Mouse (Mus musculus) neural tube, embryonic 14.5 days (tissue): ENCODE results near the gene Hmbs. TPM values are rescaled to one million over a fixed set of nuclear protein-coding genes. Genes with fewer than 3 reads are reported as not detected.
A peak's percentile ranks its signal among the peaks of the same experiment; 100 is the strongest.
"Not testable (repeated sequence)": the region's sequence is repeated elsewhere in the genome, so short reads cannot be mapped to it uniquely, and the experiment has no call there.

Source experiments
- ATAC-seq: fragments of 200-750 bp; cut with Nextera tagmentation; 2 replicates; pipeline ENCODE4 v1.8.0; 2017; ENCODE audit warnings: low read depth, mild to moderate bottlenecking, moderate TSS enrichment, moderate library complexity
- H3K27ac ChIP-seq: fragments of 300-500 bp; sonication (generic); 2 replicates; pipeline ENCODE4 v1.5.1; 2014; ENCODE audit warnings: low read depth, mild to moderate bottlenecking, control low read depth, low read length, moderate library complexity, mixed read lengths
- H3K27me3 ChIP-seq: fragments of 300-500 bp; sonication (generic); 2 replicates; pipeline ENCODE4 v1.6.1; 2014; ENCODE audit warnings: low read length; ENCODE audit not compliant: control insufficient read depth, insufficient read depth
- H3K36me3 ChIP-seq: fragments of 300-500 bp; sonication (generic); 2 replicates; pipeline ENCODE4 v1.6.1; 2014; ENCODE audit warnings: low read length, mixed read lengths; ENCODE audit not compliant: control insufficient read depth, insufficient read depth
- H3K4me1 ChIP-seq: fragments of 300-500 bp; sonication (generic); 2 replicates; pipeline ENCODE4 v1.6.1; 2014; ENCODE audit warnings: low read length; ENCODE audit not compliant: control insufficient read depth, insufficient read depth
- H3K4me2 ChIP-seq: fragments of 300-500 bp; sonication (generic); 2 replicates; pipeline ENCODE4 v1.6.1; 2014; ENCODE audit warnings: mild to moderate bottlenecking, low read depth, low read length, control low read depth
- H3K4me3 ChIP-seq: fragments of 300-500 bp; sonication (generic); 2 replicates; pipeline ENCODE4 v1.5.1; 2014; ENCODE audit warnings: low read depth, low read length, control low read depth, mixed read lengths
- H3K9ac ChIP-seq: fragments of 300-500 bp; sonication (generic); replicated peaks from 2 replicates; pipeline ENCODE4 v1.6.1; 2014; ENCODE audit warnings: low read depth, mild to moderate bottlenecking, control low read depth, low read length, mixed read lengths
- H3K9me3 ChIP-seq: fragments of 300-500 bp; sonication (generic); 2 replicates; pipeline ENCODE4 v1.6.1; 2016; ENCODE audit warnings: low read length; ENCODE audit not compliant: control insufficient read depth
- WGBS: fragments of 180-500 bp; shearing (Covaris S2); extraction: QIAGEN DNeasy Blood & Tissue Kit; methylation state at CpG from one replicate; pipeline ENCODE4 v1.1.7; 2014; 5-methylcytosine and 5-hydroxymethylcytosine counted together
- polyA plus RNA-seq: library from polyadenylated mRNA; unstranded; fragments of >200 nt; fragmentation: Nextera tagmentation; extraction: Ambion mirVana; gene quantifications from 2 replicates; pipeline ENCODE4 v1.2.1, GENCODE M21; 2014

Hmbs gene
- polyA plus RNA-seq, 1 experiment from 2014 or later, result 58.4 TPM

- Histone ChIP-seq H3K4me3 (no peak overlapping the region), H3K36me3 (peaks cover 28% of the 10 kb centered on the region), H3K27me3 (no peaks in the 10 kb centered on the region), H3K9ac (peak overlapping the region; percentile 11; the same call in 1 of the 2 replicates), H3K4me2 (no peak overlapping the region), H3K9me3 (no peaks in the 10 kb centered on the region), H3K27ac (no peak overlapping the region), H3K4me1 (no peaks in the 10 kb centered on the region; the same call in 1 of the 2 replicates)
- 8% methylated on average over 27 of the region's 27 CpGs for WGBS
- ATAC-seq, result no peak; the same call in 1 of the 2 replicates
Observed at GRCm38 (mm10) chr9:44311136-44312134, 32.6 kb downstream of the Hmbs start.

- no peak overlapping the region for H3K4me2 ChIP-seq
- no peaks in the 10 kb centered on the region; the same call in 1 of the 2 replicates for H3K4me1 ChIP-seq
- H3K9ac ChIP-seq, result 0 out of 2 replicates have a peak overlapping the region, but pooled peaks have one; percentile 11
- no peak for ATAC-seq
- no peak overlapping the region for H3K27ac ChIP-seq
- WGBS, result 35% methylated on average over 10 of the region's 10 CpGs
- H3K27me3 ChIP-seq, result no peaks in the 10 kb centered on the region
- H3K9me3 ChIP-seq, result no peaks in the 10 kb centered on the region
- H3K36me3 ChIP-seq, result peaks cover 21% of the 10 kb centered on the region
- H3K4me3 ChIP-seq, result no peak overlapping the region
Observed at GRCm38 (mm10) chr9:44310750-44311135, 33.3 kb downstream of the Hmbs start.

- H3K27me3 ChIP-seq, result no peaks in the 10 kb centered on the region
- H3K9ac ChIP-seq, result no peak overlapping the region
- H3K4me3 ChIP-seq, result no peak overlapping the region
- peaks cover 2% of the 10 kb centered on the region for H3K4me1 ChIP-seq
- H3K9me3 ChIP-seq, result no peaks in the 10 kb centered on the region
- no peak for ATAC-seq
- no peak overlapping the region for H3K27ac ChIP-seq
- 64% methylated on average over 3 of the region's 3 CpGs for WGBS
- peaks cover 13% of the 10 kb centered on the region for H3K36me3 ChIP-seq
- no peak overlapping the region for H3K4me2 ChIP-seq
Observed at GRCm38 (mm10) chr9:44309756-44310155, 34.3 kb downstream of the Hmbs start.

- Histone ChIP-seq H3K27ac (no peak overlapping the region), H3K36me3 (peaks cover 12% of the 10 kb centered on the region; the same call in 1 of the 2 replicates), H3K4me1 (peaks cover 10% of the 10 kb centered on the region), H3K4me3 (no peak overlapping the region), H3K27me3 (no peaks in the 10 kb centered on the region), H3K9me3 (no peaks in the 10 kb centered on the region), H3K9ac (no peak overlapping the region), H3K4me2 (no peak overlapping the region)
- no peak for ATAC-seq
- WGBS, result 80% methylated on average over 2 of the region's 2 CpGs
Observed at GRCm38 (mm10) chr9:44307248-44307647, 36.8 kb downstream of the Hmbs start.

- WGBS, result 92% methylated on average over 6 of the region's 6 CpGs
- no peak for ATAC-seq
Observed at GRCm38 (mm10) chr9:44306532-44306931, 37.5 kb downstream of the Hmbs start.

GRCm38 (mm10) chr9:44305466-44306079 lies 38.5 kb downstream of the Hmbs start, which contains the start of gene Hinfp:
Gene Hinfp (minus strand): TSS chr9:44305671.
- H3K4me1 ChIP-seq, result peaks cover 10% of the 10 kb centered on the region
- peak within 1 kb of the TSS; percentile 57 for H3K4me2 ChIP-seq
- ATAC-seq, result peak; percentile 99
- peak within 1 kb of the TSS; percentile 78 for H3K9ac ChIP-seq
- no peaks in the 10 kb centered on the region for H3K27me3 ChIP-seq
- peak within 1 kb of the TSS; percentile 85 for H3K4me3 ChIP-seq
- H3K9me3 ChIP-seq, result no peaks in the 10 kb centered on the region
- peak within 1 kb of the TSS; percentile 62 for H3K27ac ChIP-seq
- peaks cover 17% of the 10 kb centered on the region; the same call in 1 of the 2 replicates for H3K36me3 ChIP-seq
- under 1% methylated on average over 54 of the region's 54 CpGs for WGBS

More at GRCm38 (mm10) chr9:44306532-44306931, 37.5 kb downstream of the Hmbs start:
- Histone ChIP-seq H3K27me3 (no peaks in the 10 kb centered on the region), H3K36me3 (peaks cover 11% of the 10 kb centered on the region; the same call in 1 of the 2 replicates), H3K9me3 (no peaks in the 10 kb centered on the region), H3K4me1 (peaks cover 10% of the 10 kb centered on the region), H3K4me3 (no peak overlapping the region), H3K9ac (no peak overlapping the region), H3K4me2 (no peak overlapping the region), H3K27ac (no peak overlapping the region)

GRCm38 (mm10) chr9:44300001-44300400 lies 44.0 kb downstream of the Hmbs start:
- Histone ChIP-seq H3K4me1 (peaks cover 10% of the 10 kb centered on the region), H3K36me3 (peaks cover 60% of the 10 kb centered on the region)
- H3K4me2 ChIP-seq, H3K27me3 ChIP-seq, H3K9ac ChIP-seq, H3K27ac ChIP-seq, ATAC-seq, H3K9me3 ChIP-seq, H3K4me3 ChIP-seq: not testable (repeated sequence)
- 94% methylated on average over 3 of the region's 3 CpGs for WGBS

GRCm38 (mm10) chr9:44292490-44292889 lies 51.5 kb downstream of the Hmbs start:
- 81% methylated on average over 3 of the region's 3 CpGs for WGBS
- Histone ChIP-seq H3K27me3 (no peaks in the 10 kb centered on the region), H3K9me3 (no peaks in the 10 kb centered on the region), H3K27ac (no peak overlapping the region), H3K9ac (no peak overlapping the region), H3K4me1 (peaks cover 11% of the 10 kb centered on the region; the same call in 1 of the 2 replicates), H3K4me2 (no peak overlapping the region), H3K36me3 (peaks cover 40% of the 10 kb centered on the region), H3K4me3 (no peak overlapping the region)
- ATAC-seq, result no peak
